Mouse (Mus musculus) activated CD4-positive, CD25-positive, alpha-beta regulatory T cell (primary cell): ENCODE measurements around the gene Cdc20. TPM values are rescaled to one million over a fixed set of nuclear protein-coding genes. Genes with fewer than 3 reads are reported as not detected.

Experiments
- polyA plus RNA-seq, 2 experiments: library from polyadenylated mRNA; unstranded; fragments of 100-300 nt; shearing (Covaris generic); gene quantifications; one replicate each; pipeline ENCODE4 v1.2.1; 2017

Cdc20 gene
- polyA plus RNA-seq, result 10 to 100 TPM; 25.7 to 25.9 TPM

DNA sequence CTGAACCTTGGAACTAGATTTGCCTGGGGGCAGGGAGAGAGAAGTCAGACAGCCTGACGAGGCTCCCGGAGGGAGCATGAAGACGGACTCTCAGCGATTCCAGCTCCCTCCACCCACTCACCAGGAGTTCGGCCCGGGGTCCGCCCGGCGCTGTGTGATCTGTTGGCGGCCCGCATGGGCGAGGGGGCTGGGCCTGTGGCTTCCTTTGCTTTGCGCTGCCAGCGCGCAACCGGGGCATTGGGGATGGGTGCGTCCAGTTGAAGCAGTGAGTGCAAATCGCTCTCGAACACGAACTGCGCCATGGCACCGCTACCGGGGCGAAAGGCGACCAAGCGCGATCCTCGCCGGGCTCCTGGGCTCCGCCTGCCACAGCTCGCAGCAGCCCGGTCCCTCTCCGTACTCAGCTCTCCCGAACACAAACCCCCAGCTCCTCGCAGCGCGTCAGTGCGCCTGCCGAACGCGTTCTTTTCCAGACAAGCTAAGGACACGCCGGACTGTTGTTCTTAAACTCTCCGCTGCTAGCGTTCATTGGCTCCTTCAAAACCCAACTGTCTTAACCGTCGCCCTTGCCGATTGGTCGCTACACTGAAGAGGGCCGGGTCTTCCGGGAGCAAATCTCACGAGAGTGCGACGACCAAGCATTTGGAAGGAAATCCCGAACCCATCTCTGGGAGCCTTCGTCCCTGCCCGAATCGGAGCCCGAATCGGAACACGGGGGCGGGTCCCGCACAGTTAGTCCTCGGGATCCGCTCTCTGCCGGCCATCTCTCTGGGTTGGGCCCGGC is at the start of gene Cdc20:
TSS of gene Cdc20 (minus strand) at position 533 of the 784 bp plus-strand sequence.

DNA sequence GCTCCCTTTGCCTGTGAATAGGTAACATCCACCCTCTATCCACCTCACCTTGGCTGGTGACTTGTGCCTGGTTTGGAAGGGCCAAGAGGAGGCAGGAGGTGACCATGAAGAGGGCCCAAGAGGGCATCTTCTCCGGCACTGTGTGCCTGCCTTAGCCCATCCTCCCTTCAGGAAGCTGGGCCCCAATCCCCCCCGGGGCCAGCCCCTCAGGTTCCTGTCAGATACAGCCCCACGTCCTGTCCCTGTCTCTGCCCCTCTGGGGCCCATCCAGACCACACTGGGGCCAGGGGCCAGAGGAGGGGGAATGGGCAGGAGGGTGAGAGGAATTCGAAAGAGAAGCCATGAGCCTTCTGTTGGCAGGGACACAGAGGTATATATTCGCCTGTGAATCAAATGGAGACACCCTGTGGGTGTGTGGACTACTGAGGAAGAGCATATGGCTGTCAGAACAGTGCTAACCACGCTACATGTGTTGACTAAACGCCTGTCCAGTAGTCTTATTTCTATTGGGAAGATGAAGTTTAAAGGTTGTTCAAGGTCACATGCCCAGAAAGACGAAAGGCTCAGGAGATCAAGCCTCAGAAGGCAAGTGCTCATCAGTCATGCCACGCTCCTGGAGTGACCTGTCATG is 20.3 kb upstream of the Cdc20 start, which contains the start of gene Mpl:
TSS of gene Mpl (minus strand) at position 169 of the 631 bp plus-strand sequence.

DNA sequence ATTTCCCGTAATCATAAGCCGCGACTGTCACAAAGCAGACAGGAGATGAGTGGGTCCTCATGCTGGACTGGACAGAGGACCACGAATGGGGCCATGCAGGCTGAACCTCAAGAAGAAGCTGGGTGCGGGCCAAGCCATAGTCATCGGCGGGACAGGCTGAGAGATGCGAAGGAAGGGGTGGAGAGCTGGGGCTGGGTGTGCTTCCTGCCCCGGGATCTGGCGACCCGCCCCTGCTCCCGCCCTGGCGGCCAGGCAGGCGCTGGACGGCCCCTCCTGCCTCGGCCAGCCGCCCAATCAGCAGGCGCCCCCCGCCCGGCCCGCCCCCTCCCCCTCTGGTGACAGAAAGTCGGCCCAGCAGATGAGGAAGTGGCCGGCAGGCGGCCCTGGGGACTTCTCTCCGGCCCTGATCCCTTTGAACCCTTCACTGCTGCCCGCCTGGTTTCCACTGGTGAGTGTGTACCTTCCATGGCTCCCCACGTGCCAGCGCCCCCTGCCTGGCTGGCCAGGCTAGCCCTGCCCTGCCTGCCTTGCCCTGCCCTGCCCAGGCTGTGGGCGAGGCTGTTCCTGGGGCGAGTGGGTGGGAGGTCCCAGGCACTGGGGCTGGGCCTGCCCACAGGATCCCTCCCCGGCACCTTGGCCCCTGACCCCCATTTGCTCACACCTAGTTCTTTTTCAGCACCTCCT is 9.2 kb downstream of the Cdc20 start, which contains the start of gene Elovl1:
TSS of gene Elovl1 (plus strand) at position 326 of the 684 bp plus-strand sequence.

DNA sequence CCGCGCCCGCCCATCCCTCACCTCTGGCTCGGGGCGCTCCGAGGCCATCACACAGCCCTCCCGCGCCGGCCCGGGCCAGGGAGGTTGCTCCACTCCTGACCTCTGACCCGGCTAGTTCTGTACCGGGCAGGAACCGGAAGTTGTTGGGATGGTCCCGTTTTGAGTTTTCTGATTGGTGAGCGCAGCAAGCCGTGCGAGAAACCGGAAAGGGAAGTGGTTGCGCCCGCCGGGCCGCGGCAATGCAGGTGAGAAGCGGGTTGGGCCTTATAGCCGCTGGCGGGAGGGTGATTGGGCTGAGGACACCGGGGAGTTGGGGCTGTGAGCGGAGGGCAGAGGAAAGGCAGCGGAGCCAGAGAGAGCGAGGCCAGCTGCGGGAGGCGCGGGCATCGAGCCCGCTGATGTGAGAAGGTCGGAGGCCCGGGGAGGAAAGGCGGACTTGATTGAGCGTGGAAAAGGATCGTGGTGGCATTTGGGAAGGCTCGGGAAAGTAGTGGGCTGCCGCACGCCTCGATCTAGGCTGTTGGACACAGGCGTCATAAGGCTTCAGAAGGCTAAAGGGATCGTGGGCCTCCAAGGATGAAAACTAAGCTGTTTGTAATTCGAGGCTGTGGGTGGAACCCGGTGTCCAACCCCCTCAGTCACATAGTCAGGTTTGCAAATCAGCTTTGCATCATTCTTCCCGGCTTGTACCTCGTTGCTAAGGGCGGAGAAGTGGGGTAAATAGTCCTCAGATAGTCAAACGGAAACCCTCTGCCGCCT is 27.8 kb downstream of the Cdc20 start, which contains the start of the genes Szt2 and Med8:
TSS of gene Szt2 (minus strand) at position 132 of the 759 bp plus-strand sequence.
TSS of gene Med8 (plus strand) at position 196 of the 759 bp plus-strand sequence.

Other genes starting within 250 kb of the Cdc20 start
- 1 to 10 TPM in 1 of 2 experiments, under 1 TPM in 1; 0.13 to 2.1 TPM for gene Ptprf, start 145.9 kb downstream of the Cdc20 start, polyA plus RNA-seq
- 10 to 100 TPM; 10.9 to 11.1 TPM for gene Szt2, start 28.1 kb downstream of the Cdc20 start, polyA plus RNA-seq
- gene Med8, start 28.0 kb downstream of the Cdc20 start, polyA plus RNA-seq, result 100 to 1,000 TPM; 109 to 134 TPM
- gene Elovl1, start 9.3 kb downstream of the Cdc20 start, polyA plus RNA-seq, result 100 to 1,000 TPM; 140 to 166 TPM
- gene Mpl, start 20.2 kb upstream of the Cdc20 start, polyA plus RNA-seq, result under 1 TPM; 0.11 to 0.17 TPM
- gene Tie1, start 52.7 kb upstream of the Cdc20 start, polyA plus RNA-seq, result under 1 TPM in 1 of 2 experiments, not detected in 1; 0.10 TPM
- gene 2610528J11Rik, start 89.6 kb upstream of the Cdc20 start, polyA plus RNA-seq, result not detected
- gene Tmem125, start 106.7 kb upstream of the Cdc20 start, polyA plus RNA-seq, result under 1 TPM in 1 of 2 experiments, not detected in 1; 0.33 TPM
- gene Cfap57, start 183.4 kb upstream of the Cdc20 start, polyA plus RNA-seq, result under 1 TPM in 1 of 2 experiments, not detected in 1; 0.10 TPM
- gene Ebna1bp2, start 183.4 kb upstream of the Cdc20 start, polyA plus RNA-seq, result 100 to 1,000 TPM; 131 to 185 TPM
- not detected for gene Olfr62, start 221.6 kb upstream of the Cdc20 start, polyA plus RNA-seq